Mouse (Mus musculus) naive thymus-derived CD4-positive, alpha-beta T cell, adult 2 months (primary cell): ENCODE data around the gene Arhgef15.
"Not testable (repeated sequence)": the region's sequence is repeated elsewhere in the genome, so short reads cannot be mapped to it uniquely, and the experiment has no call there.

Experiments
- DNase-seq: peaks from one replicate; pipeline ENCODE4 v3.0.0-alpha.2; 2011; ENCODE audit warnings: low read depth

The Arhgef15 gene

DNA sequence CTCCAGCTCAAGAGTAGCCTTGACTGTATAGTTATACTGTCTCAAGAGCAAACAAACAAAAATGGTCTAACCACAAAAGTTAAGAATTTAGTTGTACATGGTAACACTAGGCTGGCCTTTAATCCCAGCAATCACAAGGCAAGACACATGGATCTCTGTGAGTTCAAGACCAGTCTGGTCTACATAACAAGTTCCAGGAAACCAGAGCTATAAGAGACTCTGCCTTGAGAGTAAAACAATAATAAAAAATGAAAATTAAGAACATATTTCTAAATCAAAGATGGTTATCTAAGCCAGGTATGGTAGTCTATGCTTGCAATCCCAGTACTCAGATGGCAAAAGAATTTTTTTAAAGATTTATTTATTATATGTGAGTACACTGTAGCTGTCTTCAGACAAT, 7.8 kb upstream of the Arhgef15 start:
- DNase-seq = no peak

DNA sequence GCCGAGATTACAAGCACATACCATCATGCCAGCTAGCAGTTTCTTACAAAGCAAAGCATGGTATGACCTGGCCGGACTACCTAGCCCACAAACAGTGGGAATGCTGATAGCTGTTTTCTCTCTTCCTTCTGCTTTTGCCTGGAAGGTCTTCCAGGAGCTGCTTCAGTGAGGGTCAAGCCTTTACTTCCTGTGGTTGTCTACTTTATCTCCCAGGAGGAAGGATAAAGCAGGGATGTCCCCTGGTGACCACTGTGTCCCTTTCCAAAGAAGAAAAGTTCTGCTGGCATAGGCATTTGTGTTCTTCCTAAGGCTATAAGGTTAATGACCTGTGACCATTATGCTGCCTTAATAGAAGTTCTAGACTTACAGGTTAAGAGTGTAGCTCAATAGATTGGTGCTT, 6.1 kb upstream of the Arhgef15 start:
- DNase-seq = no peak

DNA sequence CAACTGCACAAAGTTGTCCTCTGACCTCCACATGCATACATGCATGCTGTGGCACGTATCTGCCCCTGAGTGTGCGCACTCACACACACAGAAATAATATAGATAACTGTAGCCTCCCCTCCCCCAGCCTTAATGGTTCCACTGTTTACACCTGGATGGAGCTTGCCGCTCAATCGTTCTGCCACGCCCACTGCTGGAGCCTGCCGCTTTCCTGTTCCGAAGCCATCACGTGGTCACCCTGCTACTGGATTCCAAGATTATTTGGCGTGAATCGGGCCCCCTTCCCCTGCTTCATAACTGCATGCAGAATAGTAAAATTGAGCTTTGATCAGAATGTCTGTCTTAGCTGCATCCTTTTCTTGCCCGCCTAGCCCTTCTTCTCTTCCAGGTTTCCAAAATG, 4.9 kb upstream of the Arhgef15 start:
- DNase-seq = not testable (repeated sequence)

DNA sequence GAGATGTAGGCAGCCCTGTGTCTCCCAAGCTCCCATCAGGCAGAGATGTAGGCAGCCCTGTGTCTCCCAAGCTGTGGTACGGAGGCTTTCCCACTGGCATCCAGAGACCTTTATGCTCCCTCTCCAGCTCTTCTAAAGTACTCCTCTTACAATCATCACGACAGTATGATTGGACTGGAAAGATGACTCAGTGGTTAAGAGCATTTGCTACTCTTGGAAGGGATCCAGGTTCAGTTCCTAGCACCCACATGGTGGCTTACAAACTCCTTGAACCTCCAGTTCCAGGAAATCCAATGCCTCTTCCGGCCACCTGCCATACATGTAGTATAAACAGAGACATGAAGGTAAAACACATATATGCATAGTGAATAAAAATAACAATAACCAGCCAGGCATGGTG, 4.3 kb upstream of the Arhgef15 start:
- no peak for DNase-seq

DNA sequence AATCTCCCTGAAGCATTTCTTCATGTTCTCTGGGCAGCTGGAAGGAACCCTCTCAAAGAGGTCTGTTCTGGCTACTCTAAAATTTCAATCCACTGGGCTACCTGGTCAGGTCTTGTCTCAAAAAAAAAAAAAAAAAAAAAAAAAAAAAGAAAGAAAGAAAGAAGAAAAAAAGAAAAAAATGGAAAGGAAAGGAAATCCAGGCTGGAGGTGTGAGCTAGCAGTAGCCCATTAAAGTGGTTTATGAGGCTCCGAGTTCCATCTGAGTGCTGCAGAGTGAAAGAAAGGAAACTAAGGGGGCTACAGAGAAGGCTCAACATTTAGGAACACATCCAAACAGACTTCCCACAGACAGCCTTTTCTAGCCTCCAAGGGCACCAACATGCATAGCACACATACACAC, 691 bp upstream of the Arhgef15 start:
- DNase-seq = no peak

DNA sequence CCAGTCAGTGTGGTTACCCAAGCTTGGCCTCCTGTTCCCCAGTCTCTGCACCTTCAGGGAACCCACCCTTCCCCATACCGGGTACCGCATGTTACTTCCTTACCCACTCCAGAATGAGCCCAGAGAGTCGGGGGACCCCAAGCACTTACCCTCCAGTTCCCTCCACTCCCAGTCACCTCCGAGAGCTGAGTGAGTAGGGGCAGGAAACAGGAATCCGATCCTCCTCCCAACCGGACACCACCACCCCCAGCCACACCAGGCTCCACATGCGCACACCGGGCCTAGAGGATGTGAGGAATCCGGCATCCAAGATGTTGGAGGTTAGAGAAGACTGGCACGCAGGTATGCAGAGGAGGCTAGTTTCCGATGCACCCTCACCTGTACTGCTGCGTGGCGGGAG, 583 bp downstream of the Arhgef15 start:
- no peak for DNase-seq

DNA sequence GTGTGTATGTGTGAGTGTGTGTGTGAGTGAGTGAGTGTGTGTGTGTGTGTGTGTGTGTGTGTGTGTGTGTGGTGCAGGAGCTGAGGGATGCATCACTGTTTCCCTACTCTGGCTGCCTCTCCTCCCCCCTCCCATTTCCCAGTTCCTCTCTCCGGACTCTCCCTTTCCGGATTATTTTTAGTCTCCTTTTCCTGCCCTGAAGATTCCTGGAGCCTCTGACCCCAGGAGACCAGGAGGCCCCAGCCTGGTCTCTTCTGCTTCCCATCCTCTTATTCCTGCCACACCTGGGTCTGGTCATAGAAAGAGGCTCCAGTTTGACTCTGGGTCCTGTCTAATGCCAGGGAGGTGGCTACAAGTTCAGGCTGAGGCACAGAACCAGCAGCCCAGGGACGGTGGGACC, 1.2 kb downstream of the Arhgef15 start:
- no peak for DNase-seq

DNA sequence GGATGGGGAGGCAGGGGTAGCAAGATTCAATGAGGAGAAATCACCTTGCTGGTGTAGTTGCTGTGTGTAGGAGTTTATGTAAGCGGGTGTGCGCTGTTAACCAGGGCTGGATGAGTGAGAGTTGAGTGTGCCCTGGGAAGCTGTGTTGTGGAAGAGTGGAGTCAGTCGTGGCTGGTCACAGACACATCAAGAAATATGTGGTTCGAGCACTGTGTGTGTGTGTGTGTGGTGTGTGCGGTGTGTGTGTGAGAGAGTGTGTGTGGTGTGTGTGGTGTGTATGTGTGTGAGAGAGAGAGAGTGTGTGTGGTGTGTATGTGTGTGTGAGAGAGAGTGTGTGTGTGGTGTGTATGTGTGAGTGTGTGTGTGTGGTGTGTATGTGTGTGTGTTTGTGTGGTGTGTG, 1.8 kb downstream of the Arhgef15 start:
- DNase-seq = no peak

DNA sequence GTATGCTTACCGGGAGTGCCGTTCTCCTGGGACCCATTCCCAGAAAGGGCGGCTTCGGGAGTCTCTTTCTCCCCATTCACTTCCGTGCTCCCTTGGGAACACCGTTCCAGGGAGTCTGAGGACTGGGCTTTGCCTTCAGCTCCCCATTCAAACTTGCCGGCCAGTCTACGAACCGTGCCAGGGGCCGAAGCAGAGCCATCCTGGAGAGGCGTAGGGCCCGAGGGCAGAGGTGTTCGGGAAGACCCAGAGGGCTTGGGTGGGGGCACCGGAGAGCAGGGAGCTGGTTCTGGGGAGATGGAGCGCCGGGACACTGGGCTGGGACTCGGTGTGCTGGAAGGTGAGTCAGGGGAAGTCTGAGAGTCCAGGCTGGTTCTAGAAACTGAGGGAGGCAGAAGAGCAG, 2.9 kb downstream of the Arhgef15 start:
- no peak for DNase-seq

DNA sequence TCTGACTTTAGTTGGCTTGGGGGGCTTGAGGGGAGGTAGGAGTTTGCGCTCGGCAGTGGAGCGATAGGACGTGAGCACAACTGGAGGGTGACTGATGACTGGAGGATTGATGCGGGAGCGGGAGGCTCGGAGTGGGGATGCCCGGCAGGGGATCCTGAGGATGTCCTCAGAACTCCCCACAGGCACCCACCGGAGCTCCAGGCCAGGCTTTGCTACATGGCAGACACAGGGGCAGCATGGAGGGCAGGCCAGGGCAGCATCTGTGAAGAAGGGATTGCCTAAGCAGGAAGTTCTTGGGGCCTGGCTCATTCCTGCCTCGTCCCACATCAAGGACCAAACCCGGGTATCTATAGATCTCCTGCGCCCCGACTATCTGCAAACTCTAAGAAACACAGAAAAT, 3.4 kb downstream of the Arhgef15 start:
- no peak for DNase-seq

DNA sequence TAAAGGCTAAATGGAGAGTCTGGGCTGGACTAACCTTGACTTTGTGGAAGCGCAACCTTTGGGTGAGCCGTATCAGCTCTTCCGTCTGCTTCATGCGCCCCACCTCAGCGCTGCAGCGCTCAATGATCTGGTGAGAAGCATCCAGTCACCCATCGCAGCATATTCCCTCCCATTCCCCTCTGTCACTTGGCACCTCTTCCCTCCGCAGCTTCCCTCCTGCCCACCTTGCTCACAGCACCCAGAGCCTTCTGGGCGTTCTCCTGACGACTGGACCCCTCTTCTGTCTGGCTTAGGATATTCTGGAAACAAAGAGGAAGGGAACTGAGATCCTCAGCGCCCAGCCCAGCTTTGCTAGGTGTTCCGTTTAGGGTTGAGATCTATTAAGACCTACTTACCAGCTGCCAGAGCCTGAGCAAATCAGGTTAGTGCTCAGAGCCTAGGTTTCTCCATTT, 9.7 kb downstream of the Arhgef15 start:
- DNase-seq = no peak

DNA sequence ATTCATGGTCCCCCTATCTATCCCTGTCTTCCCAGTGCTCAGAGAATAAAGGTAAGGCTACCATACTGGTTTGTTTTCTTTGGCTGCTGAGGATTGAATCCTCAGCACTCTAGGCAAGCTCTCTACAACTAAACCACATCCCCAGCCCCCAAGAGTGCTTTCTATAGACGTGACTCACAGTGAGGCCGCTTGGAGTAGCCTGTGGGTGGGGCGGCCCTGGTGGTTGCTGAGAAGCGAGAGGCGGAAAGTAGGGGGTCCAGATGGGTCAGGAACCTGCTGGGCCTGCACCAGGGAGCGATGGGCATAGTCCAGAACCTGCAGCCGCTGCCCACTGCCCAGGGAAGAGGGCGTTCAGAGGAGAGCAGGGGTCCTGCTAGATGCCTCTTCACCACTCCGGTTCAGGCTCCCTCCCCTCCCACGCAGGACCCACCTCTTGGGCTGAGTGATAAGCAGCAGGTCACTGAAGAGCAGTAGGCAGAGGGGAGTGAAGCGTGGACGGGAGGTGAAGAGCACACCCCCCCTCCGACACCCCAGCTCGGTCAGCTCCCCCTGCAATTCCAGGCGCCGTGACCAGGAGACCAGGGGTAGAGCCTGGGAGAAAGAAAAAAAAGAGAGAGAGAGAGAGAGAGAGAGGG, 10.4 kb downstream of the Arhgef15 start:
- DNase-seq = no peak

DNA sequence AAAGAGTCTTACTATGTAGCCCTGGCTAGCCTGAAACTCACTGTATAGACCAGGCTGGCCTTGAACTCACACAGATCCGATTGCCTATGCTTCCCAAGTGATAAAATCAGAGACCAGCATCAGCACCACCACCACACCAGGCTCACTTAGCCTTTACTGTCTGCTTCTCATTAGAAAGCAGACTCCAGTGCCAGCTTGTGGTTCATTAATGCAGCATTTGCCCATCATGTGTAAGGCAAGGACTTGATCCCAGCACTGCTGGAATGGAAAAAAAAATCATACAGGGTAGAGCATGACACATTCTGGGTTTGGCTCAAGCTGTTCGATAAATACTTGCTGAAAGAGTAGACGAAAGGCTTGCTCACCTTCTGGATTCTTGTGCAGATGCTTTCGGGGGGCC, 11.3 kb downstream of the Arhgef15 start:
- no peak for DNase-seq

DNA sequence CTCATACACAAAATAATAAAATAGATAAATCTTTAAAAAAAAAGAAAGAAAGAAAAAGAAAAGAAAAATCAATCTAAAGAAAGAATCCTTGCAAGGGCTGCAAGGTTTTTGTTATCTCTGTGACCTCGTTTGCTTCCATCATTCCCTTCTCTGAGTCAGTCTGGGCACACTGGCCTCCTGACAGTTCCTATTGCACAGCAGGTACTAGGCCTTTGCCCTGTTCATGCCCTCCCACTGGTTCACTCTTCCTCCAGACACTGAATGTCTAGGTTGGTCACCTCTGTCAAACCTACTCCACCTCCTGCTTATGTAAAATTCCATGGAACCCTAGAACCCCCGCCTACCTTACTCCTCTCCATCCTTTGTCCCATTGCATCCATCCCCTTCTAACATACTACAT, 12.0 kb downstream of the Arhgef15 start:
- DNase-seq = no peak

DNA sequence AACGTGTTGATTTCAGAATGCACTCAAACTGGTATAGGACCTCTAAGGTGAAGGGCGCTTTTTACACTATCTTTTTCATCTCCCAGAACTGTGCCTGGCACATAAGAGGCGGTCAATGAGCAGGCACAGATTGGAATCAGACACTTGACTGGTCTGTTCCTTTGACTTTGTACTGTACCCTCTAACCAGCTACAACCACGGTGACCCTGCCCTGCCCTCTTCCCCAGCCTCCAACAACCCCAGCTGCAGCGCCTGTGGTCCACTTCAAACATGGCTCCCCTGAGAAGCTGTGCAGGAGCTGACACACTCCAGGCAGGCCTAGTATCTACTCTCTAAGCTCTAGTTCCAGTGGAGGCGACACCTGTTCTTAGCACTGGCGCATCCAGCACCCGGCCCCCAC, 14.5 kb downstream of the Arhgef15 start:
- no peak for DNase-seq

DNA sequence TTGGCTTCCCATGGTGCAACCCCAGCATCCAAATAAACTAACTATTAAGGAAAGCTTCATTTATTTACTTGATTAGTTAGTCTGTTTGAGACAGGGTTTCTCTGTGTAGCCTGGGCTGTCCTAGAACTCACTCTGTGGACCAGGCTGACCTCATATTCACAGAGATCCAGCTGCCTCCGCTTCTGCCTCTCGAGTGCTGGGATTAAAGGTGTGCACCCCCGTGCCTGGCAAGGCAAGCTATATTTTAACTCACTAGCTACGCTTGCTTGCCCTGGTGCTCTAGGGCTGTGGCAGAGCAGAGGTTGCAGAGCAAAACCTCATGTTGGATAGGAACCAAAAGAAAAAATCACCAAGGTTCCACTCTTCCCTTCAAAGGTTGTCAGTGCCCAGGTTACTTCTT, 16.8 kb downstream of the Arhgef15 start:
- DNase-seq = no peak

DNA sequence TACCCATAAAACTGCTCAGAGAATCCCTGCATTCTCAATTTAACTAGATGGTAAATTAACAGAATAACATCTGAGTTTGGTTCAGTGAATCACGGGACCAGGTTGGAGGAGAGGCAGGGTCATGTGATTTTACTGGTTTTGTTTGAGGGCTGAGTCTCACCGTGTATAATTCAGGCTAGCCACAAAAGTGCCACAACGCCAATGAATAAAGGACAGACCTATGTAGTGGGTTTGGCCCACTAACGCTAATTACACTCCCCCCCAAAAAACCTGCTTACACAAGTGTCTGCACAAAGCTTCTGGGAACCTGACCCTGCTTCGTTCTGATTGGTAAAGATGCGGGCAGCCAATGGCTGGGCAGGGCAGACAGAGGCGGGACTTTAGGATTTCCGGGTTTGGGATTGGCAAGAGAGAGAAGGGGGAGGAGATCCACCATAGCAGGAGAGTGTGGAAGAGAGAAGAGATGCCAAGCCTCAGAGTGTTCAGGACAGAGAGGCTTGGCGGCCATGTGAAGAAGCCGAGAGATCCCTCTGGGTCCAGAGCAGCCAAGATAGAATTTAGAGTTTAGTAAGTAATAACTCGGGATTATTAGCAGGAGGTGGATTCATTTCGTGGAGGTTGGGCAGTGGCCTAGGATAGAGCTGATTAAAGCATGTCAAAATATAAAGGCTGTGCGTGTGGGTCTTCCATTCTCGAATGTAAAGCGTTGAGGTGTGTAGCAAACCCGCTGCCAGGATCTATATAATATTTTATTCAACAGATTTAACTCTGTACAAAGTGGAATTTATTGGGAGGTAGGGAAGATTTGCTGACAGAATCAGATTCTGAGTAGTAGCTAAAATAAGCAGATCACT, 17.6 kb downstream of the Arhgef15 start:
- DNase-seq = peak; percentile 88

DNA sequence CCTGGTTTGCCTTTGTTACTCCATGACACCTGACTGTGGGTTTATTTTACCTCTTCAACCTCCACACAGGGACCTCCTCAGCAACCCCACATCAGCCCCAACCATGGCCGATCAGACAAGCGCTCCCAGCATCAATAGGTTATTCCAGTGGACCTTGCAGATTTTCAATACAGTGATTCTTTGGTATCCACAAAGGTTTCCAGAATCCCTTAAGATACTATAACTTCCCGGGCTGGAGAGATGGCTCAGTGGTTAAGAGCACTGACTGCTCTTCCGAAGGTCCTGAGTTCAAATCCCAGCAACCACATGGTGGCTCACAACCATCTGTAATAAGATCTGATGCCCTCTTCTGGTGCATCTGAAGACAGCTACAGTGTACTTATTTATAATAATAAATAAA, 20.3 kb downstream of the Arhgef15 start:
- DNase-seq = not testable (repeated sequence)

DNA sequence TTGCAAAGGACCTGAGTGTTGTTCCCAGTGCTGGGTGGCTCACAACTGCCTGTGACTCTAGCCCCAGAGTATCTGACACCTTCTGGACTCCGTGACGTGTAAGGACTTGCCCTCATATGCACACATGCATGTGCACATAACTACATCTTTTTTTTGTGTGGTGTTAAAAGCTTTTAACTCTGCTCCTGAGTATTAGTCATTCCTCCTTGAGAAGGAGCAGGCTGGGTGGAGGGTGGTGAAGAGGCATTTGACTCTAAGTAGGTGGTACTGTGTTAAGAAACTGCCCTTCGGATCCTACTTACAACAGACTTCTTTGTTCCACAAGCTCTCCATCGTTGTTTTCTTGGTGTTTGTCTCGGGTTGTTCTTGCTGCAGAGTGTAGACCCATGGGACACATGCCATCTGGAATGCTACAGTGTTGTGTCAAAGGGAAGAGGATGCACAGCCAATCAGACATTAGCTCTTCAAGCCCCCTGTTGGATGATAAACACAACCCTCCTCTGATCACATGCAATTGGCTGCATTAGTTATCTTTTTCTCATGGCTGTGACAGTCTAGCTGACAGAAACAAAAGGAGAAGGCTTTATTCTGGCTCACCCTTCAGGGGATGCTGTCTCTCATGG, 23.3 kb downstream of the Arhgef15 start:
- no peak for DNase-seq

DNA sequence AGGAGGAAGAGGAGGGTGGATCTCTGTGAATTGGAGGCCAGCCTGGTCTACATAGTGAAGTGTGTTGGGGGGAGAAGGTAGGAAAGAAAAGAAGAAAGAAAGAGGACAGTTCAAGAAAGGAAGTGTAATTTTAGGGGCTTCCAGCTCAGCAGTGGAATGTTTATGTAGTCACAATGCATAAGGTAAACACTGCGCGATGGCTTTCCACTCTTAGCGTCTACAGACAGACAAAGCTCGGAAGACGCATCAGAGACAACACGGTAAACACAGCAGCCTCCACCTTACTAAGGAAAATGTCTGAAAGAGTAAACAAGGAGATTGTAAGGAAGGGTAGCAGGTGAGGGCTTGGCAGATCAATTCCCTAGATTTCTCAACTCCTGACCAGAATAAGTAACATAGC, 27.3 kb downstream of the Arhgef15 start:
- no peak for DNase-seq

DNA sequence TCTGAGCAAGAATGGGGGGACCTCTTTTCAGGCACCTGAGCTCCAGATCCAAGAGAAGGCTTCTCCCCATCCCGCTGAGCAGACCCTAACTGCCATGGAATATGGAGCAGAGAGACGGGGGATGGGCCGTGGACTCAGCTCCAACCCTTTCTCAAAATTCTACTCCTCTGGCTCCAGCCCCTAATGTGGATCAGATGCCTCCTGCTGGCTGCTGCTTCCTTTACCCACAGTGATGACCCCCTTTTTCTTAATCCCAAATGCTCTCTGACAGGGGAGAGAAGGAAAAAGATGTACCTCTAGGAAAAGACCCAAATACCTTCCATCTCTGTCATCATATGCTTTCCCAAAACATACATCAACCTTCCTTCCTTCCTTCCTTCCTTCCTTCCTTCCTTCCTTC, 30.3 kb downstream of the Arhgef15 start, which contains the start of gene Odf4:
Gene Odf4, minus strand, starts transcription at position 101 of the 400 bp plus-strand sequence.
- no peak for DNase-seq

DNA sequence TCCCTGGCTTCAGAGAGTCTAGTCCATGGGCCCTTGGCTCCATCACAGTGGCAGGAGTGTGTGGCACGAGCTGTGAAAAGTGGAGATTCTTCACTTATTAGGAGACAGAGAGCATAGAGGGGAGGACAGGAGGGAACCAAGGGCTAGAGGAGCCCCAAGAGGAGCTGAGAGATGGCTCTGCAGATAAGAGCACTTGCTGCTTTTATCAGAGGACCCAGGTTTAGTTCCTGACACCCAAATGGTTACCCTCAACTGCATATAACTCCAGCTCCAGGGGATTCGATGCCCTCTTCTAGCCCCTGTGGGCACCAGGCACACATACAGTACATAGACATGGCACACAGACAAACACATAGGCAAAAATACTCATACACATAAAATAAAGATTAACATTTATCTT, 32.5 kb downstream of the Arhgef15 start:
- DNase-seq = no peak

DNA sequence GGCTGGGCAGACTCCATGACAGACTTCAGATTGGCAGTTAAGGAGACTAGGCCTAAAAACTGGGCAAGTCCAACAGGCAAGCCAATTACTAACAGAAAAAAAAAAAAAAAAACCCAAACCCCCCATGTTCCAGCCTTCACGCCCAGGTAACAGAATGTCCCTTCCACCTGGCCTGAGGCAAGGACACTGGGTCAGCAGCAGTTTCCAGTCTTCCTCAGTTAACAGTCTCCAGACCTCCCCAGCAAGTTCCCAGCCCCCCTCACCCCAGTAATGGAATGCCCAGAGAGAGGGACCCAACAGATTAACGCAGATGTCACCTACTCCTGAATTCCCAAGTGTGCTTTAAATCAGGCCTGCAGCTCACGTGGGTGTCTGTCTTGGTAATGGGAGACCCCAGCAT, 34.1 kb downstream of the Arhgef15 start:
- no peak for DNase-seq
